Mouse (Mus musculus) right cerebral cortex, postnatal 25 days (tissue): ENCODE measurements around the gene Scgb1c1.

Experiments used
- DNase-seq: peaks from one replicate; pipeline ENCODE4 v3.0.0; 2022

The Scgb1c1 gene

GRCm38 (mm10) chr7:140845683-140846082 is 336 bp downstream of the Scgb1c1 start:
- no peak for DNase-seq

- DNase-seq, result no peak
Measured at GRCm38 (mm10) chr7:140846676-140847075, 1.3 kb downstream of the Scgb1c1 start.

GRCm38 (mm10) chr7:140847755-140848580 is 2.6 kb downstream of the Scgb1c1 start, which contains the start of gene Odf3:
Gene Odf3 (plus strand): TSS chr7:140847805.
- no peak for DNase-seq

GRCm38 (mm10) chr7:140848591-140848990 is 3.2 kb downstream of the Scgb1c1 start:
- no peak for DNase-seq

- DNase-seq, result no peak
Measured at GRCm38 (mm10) chr7:140851916-140852315, 6.6 kb downstream of the Scgb1c1 start.

- DNase-seq, result no peak
Measured at GRCm38 (mm10) chr7:140853386-140853785, 8.0 kb downstream of the Scgb1c1 start.

- DNase-seq, result no peak
Measured at GRCm38 (mm10) chr7:140854483-140854882, 9.1 kb downstream of the Scgb1c1 start.

- no peak for DNase-seq
Measured at GRCm38 (mm10) chr7:140855181-140855580, 9.8 kb downstream of the Scgb1c1 start.

GRCm38 (mm10) chr7:140855860-140856784 is 10.8 kb downstream of the Scgb1c1 start, which contains the start of gene Gm45785:
Gene Gm45785 (minus strand): TSS chr7:140856331.
- DNase-seq, result peak; percentile 81

- peak; percentile 91 for DNase-seq
Measured at GRCm38 (mm10) chr7:140856785-140857549, 11.6 kb downstream of the Scgb1c1 start, which contains the start of gene Ric8a. Gene Ric8a (plus strand): TSS chr7:140856957.

GRCm38 (mm10) chr7:140857550-140858505 is 12.5 kb downstream of the Scgb1c1 start, which contains the start of gene Bet1l:
Gene Bet1l (minus strand): TSS chr7:140857577.
- peak; percentile 28 for DNase-seq

- DNase-seq, result no peak
Measured at GRCm38 (mm10) chr7:140858746-140859145, 13.4 kb downstream of the Scgb1c1 start.

GRCm38 (mm10) chr7:140859997-140860396 is 14.7 kb downstream of the Scgb1c1 start:
- no peak for DNase-seq

GRCm38 (mm10) chr7:140860728-140861127 is 15.4 kb downstream of the Scgb1c1 start:
- DNase-seq, result no peak

- no peak for DNase-seq
Measured at GRCm38 (mm10) chr7:140864761-140865160, 19.4 kb downstream of the Scgb1c1 start.

GRCm38 (mm10) chr7:140874224-140874623 is 28.9 kb downstream of the Scgb1c1 start:
- DNase-seq, result no peak

GRCm38 (mm10) chr7:140877364-140877763 is 32.0 kb downstream of the Scgb1c1 start:
- no peak for DNase-seq

GRCm38 (mm10) chr7:140879355-140879754 is 34.0 kb downstream of the Scgb1c1 start:
- DNase-seq, result no peak

GRCm38 (mm10) chr7:140880419-140880818 is 35.1 kb downstream of the Scgb1c1 start:
- no peak for DNase-seq

- no peak for DNase-seq
Measured at GRCm38 (mm10) chr7:140880865-140881515, 35.6 kb downstream of the Scgb1c1 start.
